Mouse (Mus musculus): ENCODE measurements at regions not wholly inside any gene's neighbourhood (a gene's known extent, or its start where the extent isn't known, plus 50 kb on each side); places are given as distances from the start of the nearest gene placed in this dataset.

DNA sequence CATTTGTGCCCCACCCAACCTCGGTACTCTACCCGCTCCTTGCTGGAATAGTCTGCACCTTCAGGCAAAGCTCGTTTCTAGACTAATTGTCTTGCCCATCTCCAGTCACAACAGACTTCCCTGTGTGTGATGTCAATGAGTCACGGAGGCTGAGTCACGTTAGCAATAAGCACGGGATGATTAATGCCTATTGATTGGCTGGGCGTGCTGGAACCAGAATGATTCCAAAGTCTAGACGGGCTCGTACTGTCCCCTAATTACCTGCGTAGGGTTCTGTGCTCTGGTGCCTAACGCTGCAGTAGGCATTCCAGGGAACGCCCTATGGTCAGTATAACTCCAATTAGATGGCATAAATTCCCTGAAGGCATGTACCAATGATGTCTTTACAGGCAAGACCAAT, 78.8 kb upstream of the Atxn1 start:
- TF ChIP-seq CTCF (IDR thresholded peaks at IDR 0.05; ENCODE audit: extremely low read depth, insufficient read depth, insufficient read length, insufficient replicate concordance) (no peak), POLR2A (IDR thresholded peaks at IDR 0.05; ENCODE audit: low read depth, low read length) (no peak)

Measured in spleen, adult 2 months (tissue).